Mouse (Mus musculus) midbrain, embryonic 15.5 days (tissue): ENCODE measurements around the gene Scgb1c1. TPM values are rescaled to one million over a fixed set of nuclear protein-coding genes. Genes with fewer than 3 reads are reported as not detected.

Experiments
- ATAC-seq: fragments of 200-750 bp; cut with Nextera tagmentation; replicated peaks from 2 replicates; pipeline ENCODE4 v1.8.0; 2017; ENCODE audit warnings: moderate TSS enrichment
- H3K27ac ChIP-seq: fragments of 300-500 bp; sonication (generic); 2 replicates; pipeline ENCODE4 v1.5.1; 2015; ENCODE audit warnings: mild to moderate bottlenecking, inconsistent platforms
- H3K27me3 ChIP-seq: fragments of 300-500 bp; sonication (generic); replicated peaks from 2 replicates; pipeline ENCODE4 v1.6.1; 2015; ENCODE audit warnings: inconsistent platforms
- H3K36me3 ChIP-seq: fragments of 300-500 bp; sonication (generic); replicated peaks from 2 replicates; pipeline ENCODE4 v1.6.1; 2015; ENCODE audit warnings: inconsistent platforms
- H3K4me1 ChIP-seq: fragments of 300-500 bp; sonication (generic); 2 replicates; pipeline ENCODE4 v1.6.1; 2015; ENCODE audit warnings: inconsistent platforms
- H3K4me2 ChIP-seq: fragments of 300-500 bp; sonication (generic); 2 replicates; pipeline ENCODE4 v1.6.1; 2015; ENCODE audit warnings: inconsistent platforms, mild to moderate bottlenecking, moderate library complexity
- H3K4me3 ChIP-seq: fragments of 300-500 bp; sonication (generic); 2 replicates; pipeline ENCODE4 v1.5.1; 2015; ENCODE audit warnings: mild to moderate bottlenecking, inconsistent platforms
- H3K9ac ChIP-seq: fragments of 300-500 bp; sonication (generic); 2 replicates; pipeline ENCODE4 v1.6.1; 2015; ENCODE audit warnings: mild to moderate bottlenecking, inconsistent platforms
- H3K9me3 ChIP-seq: fragments of 300-500 bp; sonication (generic); 2 replicates; pipeline ENCODE4 v1.6.1; 2016; ENCODE audit warnings: inconsistent platforms
- WGBS: fragments of 180-500 bp; shearing (Covaris S2); methylation state at CpG from one replicate; pipeline ENCODE4 v1.1.7; 2015; ENCODE audit warnings: mixed read lengths; 5-methylcytosine and 5-hydroxymethylcytosine counted together
- polyA plus RNA-seq: library from polyadenylated mRNA; unstranded; fragments of >200 nt; fragmentation: Nextera tagmentation; extraction: Ambion mirVana; gene quantifications from 2 replicates; pipeline ENCODE4 v1.2.1, GENCODE M21; 2015

Gene Scgb1c1
- polyA plus RNA-seq, 1 experiment from 2014 or later: not detected

GRCm38 (mm10) chr7:140894611-140895010, 49.3 kb downstream of the Scgb1c1 start:
- H3K27me3 ChIP-seq: no peaks in the 10 kb centered on the region
- H3K4me2 ChIP-seq: no peak overlapping the region
- H3K4me3 ChIP-seq: no peak overlapping the region
- no peak for ATAC-seq
- H3K27ac ChIP-seq: no peak overlapping the region
- H3K36me3 ChIP-seq: peaks cover 57% of the 10 kb centered on the region
- 93% methylated on average over 3 of the region's 3 CpGs for WGBS
- no peak overlapping the region for H3K9ac ChIP-seq
- no peaks in the 10 kb centered on the region for H3K4me1 ChIP-seq
- H3K9me3 ChIP-seq: no peaks in the 10 kb centered on the region

Other genes with a start within 250 kb of the Scgb1c1 start
- 0.03 and 0.04 TPM in 2 replicates for gene Olfr46, start 244.3 kb upstream of the Scgb1c1 start, polyA plus RNA-seq
- not detected in 2 replicates for gene Olfr61, start 216.6 kb upstream of the Scgb1c1 start, polyA plus RNA-seq
- not detected in 2 replicates for gene Olfr53, start 199.1 kb upstream of the Scgb1c1 start, polyA plus RNA-seq
- not detected in 2 replicates for gene Olfr539, start 185.6 kb upstream of the Scgb1c1 start, polyA plus RNA-seq
- not detected in 2 replicates for gene Olfr45, start 163.6 kb upstream of the Scgb1c1 start, polyA plus RNA-seq
- not detected in 2 replicates for gene Olfr541, start 148.3 kb upstream of the Scgb1c1 start, polyA plus RNA-seq
- gene Cyp2e1, start 81.8 kb upstream of the Scgb1c1 start, polyA plus RNA-seq: not detected in 2 replicates
- 0.45 and 0.55 TPM in 2 replicates for gene Syce1, start 57.7 kb upstream of the Scgb1c1 start, polyA plus RNA-seq
- 34.1 and 36.5 TPM in 2 replicates for gene Zfp941, start 23.4 kb upstream of the Scgb1c1 start, polyA plus RNA-seq
- gene Urah, start 10.5 kb upstream of the Scgb1c1 start, polyA plus RNA-seq: 0.38 TPM in 1 of 2 replicates, not detected in the other
- gene Odf3, start 2.3 kb downstream of the Scgb1c1 start, polyA plus RNA-seq: not detected in 2 replicates
- 0.23 and 0.36 TPM in 2 replicates for gene Gm45785, start 10.8 kb downstream of the Scgb1c1 start, polyA plus RNA-seq
- 110 and 111 TPM in 2 replicates for gene Ric8a, start 11.4 kb downstream of the Scgb1c1 start, polyA plus RNA-seq
- 41.1 and 46.2 TPM in 2 replicates for gene Bet1l, start 12.0 kb downstream of the Scgb1c1 start, polyA plus RNA-seq
- 279 and 282 TPM in 2 replicates for gene Psmd13, start 36.4 kb downstream of the Scgb1c1 start, polyA plus RNA-seq
- gene Sirt3, start 36.8 kb downstream of the Scgb1c1 start, polyA plus RNA-seq: 54.0 and 55.5 TPM in 2 replicates
- gene Cox8b, start 54.9 kb downstream of the Scgb1c1 start, polyA plus RNA-seq: not detected in 2 replicates
- gene Nlrp6, start 75.4 kb downstream of the Scgb1c1 start, polyA plus RNA-seq: 0.56 and 0.63 TPM in 2 replicates
- 6.2 and 8.4 TPM in 2 replicates for gene Pgghg, start 95.8 kb downstream of the Scgb1c1 start, polyA plus RNA-seq
- gene Ifitm5, start 104.7 kb downstream of the Scgb1c1 start, polyA plus RNA-seq: 0.65 and 1.1 TPM in 2 replicates
- gene Gm45717, start 110.4 kb downstream of the Scgb1c1 start, polyA plus RNA-seq: not detected in 2 replicates
- gene Ifitm2, start 110.4 kb downstream of the Scgb1c1 start, polyA plus RNA-seq: 135 and 145 TPM in 2 replicates
- 14.9 and 18.8 TPM in 2 replicates for gene Ifitm1, start 121.7 kb downstream of the Scgb1c1 start, polyA plus RNA-seq
- gene Ifitm3, start 165.2 kb downstream of the Scgb1c1 start, polyA plus RNA-seq: 40.9 and 59.9 TPM in 2 replicates
- 0.99 and 1.4 TPM in 2 replicates for gene Ifitm6, start 172.4 kb downstream of the Scgb1c1 start, polyA plus RNA-seq
- not detected in 2 replicates for gene Gm17387, start 183.6 kb downstream of the Scgb1c1 start, polyA plus RNA-seq
- gene B4galnt4, start 215.6 kb downstream of the Scgb1c1 start, polyA plus RNA-seq: 59.2 and 64.1 TPM in 2 replicates
- gene Pkp3, start 232.7 kb downstream of the Scgb1c1 start, polyA plus RNA-seq: 0.84 TPM in 1 of 2 replicates, not detected in the other